Mouse (Mus musculus): ENCODE data around the gene Polr2i. TPM values are rescaled to one million over a fixed set of nuclear protein-coding genes. Genes with fewer than 3 reads are reported as not detected.

Polr2i gene
- polyA plus RNA-seq, 1 experiment: 174 TPM

DNA sequence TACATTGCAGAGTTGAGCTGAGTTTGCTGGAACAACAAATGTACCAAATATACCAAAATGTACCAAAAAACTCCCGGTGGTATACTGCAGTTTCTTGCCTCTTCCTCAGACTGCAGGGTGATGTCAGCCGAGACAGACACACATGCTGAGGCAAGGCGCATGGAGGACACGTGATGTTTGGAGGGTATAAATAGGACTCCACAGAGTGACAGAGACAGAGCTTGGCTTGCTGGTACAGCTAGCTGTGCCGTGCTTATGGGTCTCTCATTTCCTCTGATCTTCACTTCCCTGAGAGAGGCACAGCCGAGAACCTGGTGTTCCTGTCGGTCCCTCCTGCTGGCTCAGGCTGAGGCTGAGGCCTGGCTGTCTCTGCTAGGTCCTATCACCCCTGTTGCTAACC, 51.0 kb downstream of the Polr2i start:
- Histone ChIP-seq H3ac (ENCODE audit: control insufficient read depth, insufficient read length) (no peak overlapping the region), H3K79me2 (ENCODE audit: control insufficient read depth, insufficient read depth) (no peaks in the 10 kb centered on the region), H3K4me2 (ENCODE audit: low read depth) (no peak overlapping the region), H3K36me3 (ENCODE audit: control insufficient read depth, insufficient read depth) (no peaks in the 10 kb centered on the region), H3K27me3 (ENCODE audit: control insufficient read depth, insufficient read depth, insufficient read length) (no peaks in the 10 kb centered on the region), H3K4me3 (no peak overlapping the region)
- no peak for TF ChIP-seq REST (IDR thresholded peaks at IDR 0.05; ENCODE audit: insufficient read depth, insufficient read length)
- TF ChIP-seq USF1 (IDR thresholded peaks at IDR 0.05; ENCODE audit: low read depth): peak; percentile 51
- TF ChIP-seq E2F4 (IDR thresholded peaks at IDR 0.05; ENCODE audit: insufficient read depth): no peak
- no peak for TF ChIP-seq SRF (IDR thresholded peaks at IDR 0.05; ENCODE audit: control insufficient read depth, insufficient read length, low read depth)

Other genes with a start within 250 kb of the Polr2i start
- gene Zfp568, start 248.0 kb upstream of the Polr2i start, polyA plus RNA-seq (2012; fragmentation: generic; extraction: Trizol): 27.4 TPM
- gene Zfp14, start 180.6 kb upstream of the Polr2i start, polyA plus RNA-seq (2012; fragmentation: generic; extraction: Trizol): 0.97 TPM
- 2.8 TPM for gene Zfp82, start 159.0 kb upstream of the Polr2i start, polyA plus RNA-seq (2012; fragmentation: generic; extraction: Trizol)
- 0.32 TPM for gene Gm26920, start 141.5 kb upstream of the Polr2i start, polyA plus RNA-seq (2012; fragmentation: generic; extraction: Trizol)
- 4.3 TPM for gene Zfp566, start 141.4 kb upstream of the Polr2i start, polyA plus RNA-seq (2012; fragmentation: generic; extraction: Trizol)
- gene Zfp260, start 137.2 kb upstream of the Polr2i start, polyA plus RNA-seq (2012; fragmentation: generic; extraction: Trizol): 11.3 TPM
- gene Zfp382, start 110.0 kb upstream of the Polr2i start, polyA plus RNA-seq (2012; fragmentation: generic; extraction: Trizol): 1.1 TPM
- 13.2 TPM for gene Zfp146, start 62.2 kb upstream of the Polr2i start, polyA plus RNA-seq (2012; fragmentation: generic; extraction: Trizol)
- 112 TPM for gene Cox7a1, start 47.8 kb upstream of the Polr2i start, polyA plus RNA-seq (2012; fragmentation: generic; extraction: Trizol)
- gene Capns1, start 33.1 kb upstream of the Polr2i start, polyA plus RNA-seq (2012; fragmentation: generic; extraction: Trizol): 622 TPM
- 147 TPM for gene Tbcb, start 324 bp downstream of the Polr2i start, polyA plus RNA-seq (2012; fragmentation: generic; extraction: Trizol)
- not detected for gene Ovol3, start 3.8 kb downstream of the Polr2i start, polyA plus RNA-seq (2012; fragmentation: generic; extraction: Trizol)
- 0.02 TPM for gene Thap8, start 48.1 kb downstream of the Polr2i start, polyA plus RNA-seq (2012; fragmentation: generic; extraction: Trizol)
- gene Wdr62, start 48.5 kb downstream of the Polr2i start, polyA plus RNA-seq (2012; fragmentation: generic; extraction: Trizol): 5.0 TPM
- 19.4 TPM for gene Clip3, start 59.8 kb downstream of the Polr2i start, polyA plus RNA-seq (2012; fragmentation: generic; extraction: Trizol)
- 33.9 TPM for gene Alkbh6, start 76.8 kb downstream of the Polr2i start, polyA plus RNA-seq (2012; fragmentation: generic; extraction: Trizol)
- gene Syne4, start 82.9 kb downstream of the Polr2i start, polyA plus RNA-seq (2012; fragmentation: generic; extraction: Trizol): 1.2 TPM
- 4.0 TPM for gene E130208F15Rik, start 89.8 kb downstream of the Polr2i start, polyA plus RNA-seq (2012; fragmentation: generic; extraction: Trizol)
- 13.6 TPM for gene Sdhaf1, start 91.9 kb downstream of the Polr2i start, polyA plus RNA-seq (2012; fragmentation: generic; extraction: Trizol)
- 0.66 TPM for gene Lrfn3, start 130.8 kb downstream of the Polr2i start, polyA plus RNA-seq (2012; fragmentation: generic; extraction: Trizol)
- gene Tyrobp, start 181.8 kb downstream of the Polr2i start, polyA plus RNA-seq (2012; fragmentation: generic; extraction: Trizol): not detected
- gene Hcst, start 187.9 kb downstream of the Polr2i start, polyA plus RNA-seq (2012; fragmentation: generic; extraction: Trizol): not detected
- 0.07 TPM for gene Nfkbid, start 189.8 kb downstream of the Polr2i start, polyA plus RNA-seq (2012; fragmentation: generic; extraction: Trizol)
- 0.26 TPM for gene Aplp1, start 213.6 kb downstream of the Polr2i start, polyA plus RNA-seq (2012; fragmentation: generic; extraction: Trizol)
- gene Kirrel2, start 225.7 kb downstream of the Polr2i start, polyA plus RNA-seq (2012; fragmentation: generic; extraction: Trizol): not detected
- 0.43 TPM for gene Nphs1, start 226.4 kb downstream of the Polr2i start, polyA plus RNA-seq (2012; fragmentation: generic; extraction: Trizol)

All from myocyte (in vitro differentiated cells).